Mouse (Mus musculus) midbrain, postnatal 0 days (tissue): Measurements from ENCODE around the gene Sost. TPM values are rescaled to one million over a fixed set of nuclear protein-coding genes. Genes with fewer than 3 reads are reported as not detected.

Experiments
- ATAC-seq: fragments of 200-750 bp; cut with Nextera tagmentation; 2 replicates; pipeline ENCODE4 v1.8.0; 2017; ENCODE audit warnings: moderate number of reproducible peaks, mild to moderate bottlenecking, moderate TSS enrichment, moderate library complexity; ENCODE audit not compliant: low FRiP score
- DNase-seq: peaks from one replicate; pipeline ENCODE4 v3.0.0-alpha.2; 2015; ENCODE audit warnings: low spot score
- H3K27ac ChIP-seq: fragments of 300-500 bp; sonication (generic); 2 replicates; pipeline ENCODE4 v1.5.1; 2014; ENCODE audit warnings: low read depth, mild to moderate bottlenecking, low read length, mixed read lengths
- H3K27me3 ChIP-seq: fragments of 300-500 bp; sonication (generic); 2 replicates; pipeline ENCODE4 v1.6.1; 2014; ENCODE audit warnings: low read length, control low read depth, mixed read lengths; ENCODE audit not compliant: insufficient read depth
- H3K36me3 ChIP-seq: fragments of 300-500 bp; sonication (generic); 2 replicates; pipeline ENCODE4 v1.6.1; 2014; ENCODE audit warnings: low read length, control low read depth, mixed read lengths; ENCODE audit not compliant: insufficient read depth
- H3K4me1 ChIP-seq: fragments of 300-500 bp; sonication (generic); 2 replicates; pipeline ENCODE4 v1.6.1; 2014; ENCODE audit warnings: mild to moderate bottlenecking, control low read depth, antibody characterized with exemption, low read length, mixed read lengths; ENCODE audit not compliant: insufficient read depth
- H3K4me2 ChIP-seq: fragments of 300-500 bp; sonication (generic); 2 replicates; pipeline ENCODE4 v1.6.1; 2014; ENCODE audit warnings: low read depth, mild to moderate bottlenecking, low read length, mixed read lengths; ENCODE audit not compliant: poor library complexity, severe bottlenecking
- H3K4me3 ChIP-seq: fragments of 300-500 bp; sonication (generic); 2 replicates; pipeline ENCODE4 v1.5.1; 2014; ENCODE audit warnings: low read depth, mild to moderate bottlenecking, low read length, moderate library complexity
- H3K9ac ChIP-seq: fragments of 300-500 bp; sonication (generic); replicated peaks from 2 replicates; pipeline ENCODE4 v1.6.1; 2014; ENCODE audit warnings: mild to moderate bottlenecking, low read length, moderate library complexity, mixed read lengths; ENCODE audit not compliant: poor library complexity, severe bottlenecking
- H3K9me3 ChIP-seq: fragments of 300-500 bp; sonication (generic); 2 replicates; pipeline ENCODE4 v1.6.1; 2016; ENCODE audit warnings: low read length, control low read depth
- CTCF ChIP-seq: IDR thresholded peaks from 2 replicates; pipeline ENCODE4 v1.5.1; 2016; ENCODE audit warnings: antibody characterized with exemption, mild to moderate bottlenecking
- WGBS: fragments of 180-500 bp; shearing (Covaris S2); extraction: QIAGEN DNeasy Blood & Tissue Kit; methylation state at CpG from one replicate; pipeline ENCODE4 v1.1.7; 2014; 5-methylcytosine and 5-hydroxymethylcytosine counted together
- polyA plus RNA-seq: library from polyadenylated mRNA; unstranded; fragments of >200 nt; fragmentation: Nextera tagmentation; extraction: Ambion mirVana; gene quantifications from 2 replicates; pipeline ENCODE4 v1.2.1, GENCODE M21; 2015
- total RNA-seq: library from RNA; depleted of rRNA; stranded (reverse); fragments of >200 nt; gene quantifications from 2 replicates; pipeline ENCODE4 v1.2.3, GENCODE M21; 2014

Gene Sost
- total and polyA plus RNA-seq, 2 experiments from 2014 or later: 0.11 to 0.12 TPM

GRCm38 (mm10) chr11:101998258-101998657 lies 31.4 kb upstream of the Sost start:
- no peak for TF ChIP-seq CTCF
- no peaks in the 10 kb centered on the region for H3K9me3 ChIP-seq
- H3K4me2 ChIP-seq: no peak overlapping the region
- H3K4me3 ChIP-seq: no peak overlapping the region
- H3K36me3 ChIP-seq: peaks cover 15% of the 10 kb centered on the region
- WGBS: 60% methylated on average over 5 of the region's 5 CpGs
- no peak for DNase-seq
- no peak overlapping the region for H3K27ac ChIP-seq
- ATAC-seq: no peak
- no peaks in the 10 kb centered on the region for H3K27me3 ChIP-seq
- no peak overlapping the region for H3K9ac ChIP-seq
- H3K4me1 ChIP-seq: no peaks in the 10 kb centered on the region

DNA sequence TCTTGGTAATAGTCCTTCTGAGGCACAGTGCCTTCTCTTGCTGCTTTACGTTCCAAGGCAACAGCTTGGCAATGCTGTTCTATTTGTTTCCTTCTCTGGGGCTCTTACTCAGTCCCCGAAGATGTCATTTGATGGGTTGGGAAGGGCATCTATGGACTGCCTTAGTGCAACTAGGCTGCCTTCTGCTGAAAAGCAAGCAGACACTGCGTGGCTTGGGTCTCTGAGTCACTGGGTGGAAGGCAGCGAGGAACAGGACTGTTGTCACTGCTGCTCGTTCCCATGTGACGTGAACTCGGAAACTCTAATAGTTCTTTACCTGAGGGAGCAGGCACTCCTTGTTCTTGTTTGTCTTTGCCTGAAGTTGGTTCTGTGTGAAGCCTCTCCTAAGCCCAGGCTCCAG lies 29.1 kb upstream of the Sost start:
- H3K36me3 ChIP-seq: peaks cover 6% of the 10 kb centered on the region
- no peak overlapping the region for H3K27ac ChIP-seq
- DNase-seq (no peak), ATAC-seq (no peak)
- no peaks in the 10 kb centered on the region for H3K9me3 ChIP-seq
- H3K4me1 ChIP-seq: no peaks in the 10 kb centered on the region
- no peak overlapping the region for H3K9ac ChIP-seq
- no peak overlapping the region for H3K4me3 ChIP-seq
- H3K4me2 ChIP-seq: no peak overlapping the region
- 94% methylated on average over 7 of the region's 7 CpGs for WGBS
- no peak for TF ChIP-seq CTCF
- no peaks in the 10 kb centered on the region for H3K27me3 ChIP-seq

DNA sequence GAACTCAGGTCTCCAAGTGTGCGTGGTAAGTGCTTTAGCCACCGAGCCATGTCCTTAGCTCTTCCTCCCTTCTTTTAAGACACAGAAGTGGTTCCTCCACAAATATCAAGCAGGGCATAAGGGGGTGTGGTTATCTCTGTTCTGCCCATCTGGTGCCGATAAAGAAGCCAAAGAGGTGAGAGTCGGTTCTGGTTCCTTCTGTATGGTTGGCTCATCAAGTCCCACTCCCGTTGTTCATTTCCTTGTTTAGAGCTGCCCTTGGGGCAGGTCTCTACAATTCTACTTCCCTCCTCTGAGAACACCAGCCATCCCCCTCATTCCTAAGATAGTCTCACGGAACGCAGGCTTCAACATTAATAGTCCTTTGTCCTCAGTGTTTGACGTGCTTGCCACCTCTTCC lies 27.3 kb upstream of the Sost start:
- no peak for ATAC-seq
- 84% methylated on average over 8 of the region's 8 CpGs for WGBS
- Histone ChIP-seq H3K4me2 (no peak overlapping the region), H3K9me3 (no peaks in the 10 kb centered on the region), H3K9ac (no peak overlapping the region), H3K36me3 (no peaks in the 10 kb centered on the region), H3K27me3 (no peaks in the 10 kb centered on the region), H3K4me3 (no peak overlapping the region), H3K27ac (no peak overlapping the region), H3K4me1 (no peaks in the 10 kb centered on the region)
- DNase-seq: no peak
- no peak for TF ChIP-seq CTCF

DNA sequence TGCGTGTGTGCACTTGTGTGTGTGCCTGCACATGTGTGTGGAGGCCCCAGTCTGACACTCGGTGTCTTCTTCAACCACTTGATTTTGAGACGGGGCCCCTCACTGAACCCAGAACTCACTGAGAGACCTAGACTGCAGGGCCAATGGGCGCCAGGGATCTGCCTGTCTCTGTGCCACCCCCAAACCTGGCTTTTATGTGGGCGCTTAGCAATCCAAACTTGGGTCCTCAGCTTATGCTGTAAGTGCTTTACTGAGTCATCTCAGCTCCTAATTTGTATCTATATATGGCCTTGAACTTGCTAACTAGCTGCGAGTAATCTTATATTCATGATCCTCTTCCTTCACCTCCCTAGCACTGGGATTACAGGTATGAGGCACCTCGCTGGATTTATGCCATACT lies 25.6 kb upstream of the Sost start:
- Histone ChIP-seq H3K4me3 (no peak overlapping the region), H3K9ac (no peak overlapping the region), H3K36me3 (no peaks in the 10 kb centered on the region), H3K27me3 (no peaks in the 10 kb centered on the region), H3K4me2 (no peak overlapping the region), H3K27ac (no peak overlapping the region), H3K9me3 (no peaks in the 10 kb centered on the region), H3K4me1 (no peaks in the 10 kb centered on the region)
- DNase-seq (no peak), ATAC-seq (no peak)
- TF ChIP-seq CTCF: no peak
- 87% methylated on average over 7 of the region's 7 CpGs for WGBS

DNA sequence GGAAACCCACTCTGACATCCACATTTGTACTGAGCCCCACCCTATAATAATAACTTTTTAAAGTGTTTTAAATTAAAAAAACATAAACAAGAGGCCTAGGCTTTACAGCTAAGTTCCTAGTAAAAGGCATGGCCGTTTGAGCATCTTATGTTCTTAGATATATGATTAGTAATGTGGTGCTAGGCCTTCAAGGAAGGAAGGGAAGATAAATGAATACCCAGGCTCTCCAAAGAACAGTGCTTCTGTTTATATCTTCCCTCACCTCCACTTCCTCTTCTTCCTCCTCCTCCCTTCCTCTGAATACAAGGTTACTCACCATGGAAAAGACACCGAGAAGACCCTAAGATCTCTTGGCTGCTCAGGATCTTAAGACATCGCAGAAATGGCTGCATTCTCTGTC lies 25.0 kb upstream of the Sost start:
- H3K9me3 ChIP-seq: no peaks in the 10 kb centered on the region
- no peaks in the 10 kb centered on the region for H3K36me3 ChIP-seq
- 84% methylated on average over 3 of the region's 3 CpGs for WGBS
- no peaks in the 10 kb centered on the region for H3K4me1 ChIP-seq
- no peak overlapping the region for H3K27ac ChIP-seq
- no peak for TF ChIP-seq CTCF
- ATAC-seq (no peak), DNase-seq (no peak)
- no peaks in the 10 kb centered on the region for H3K27me3 ChIP-seq
- no peak overlapping the region for H3K9ac ChIP-seq
- no peak overlapping the region for H3K4me2 ChIP-seq
- no peak overlapping the region for H3K4me3 ChIP-seq

DNA sequence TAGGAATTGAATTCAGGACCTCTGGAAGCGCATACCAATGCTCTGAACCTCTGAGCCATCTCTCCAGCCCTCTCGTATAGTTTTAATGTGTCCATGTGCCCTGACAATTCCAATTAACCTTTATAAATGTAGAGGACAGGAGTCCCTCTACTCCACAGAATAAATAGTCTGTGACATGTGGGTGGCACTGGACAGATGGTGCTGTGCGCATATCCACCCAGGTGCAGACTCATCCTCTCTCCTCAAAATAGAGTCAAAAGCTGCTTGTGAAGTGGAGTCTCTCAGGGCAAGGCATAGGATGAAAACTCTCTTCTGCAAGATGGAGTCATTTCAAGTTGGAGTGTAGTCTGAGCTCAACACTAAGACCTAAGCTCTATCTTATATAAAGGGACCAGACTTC lies 23.4 kb upstream of the Sost start:
- TF ChIP-seq CTCF: no peak
- H3K9ac ChIP-seq: no peak overlapping the region
- ATAC-seq (no peak), DNase-seq (no peak)
- H3K4me1 ChIP-seq: no peaks in the 10 kb centered on the region
- 84% methylated on average over 3 of the region's 3 CpGs for WGBS
- no peaks in the 10 kb centered on the region for H3K27me3 ChIP-seq
- H3K36me3 ChIP-seq: no peaks in the 10 kb centered on the region
- no peak overlapping the region for H3K4me2 ChIP-seq
- H3K27ac ChIP-seq: no peak overlapping the region
- no peaks in the 10 kb centered on the region for H3K9me3 ChIP-seq
- H3K4me3 ChIP-seq: no peak overlapping the region
